Mouse (Mus musculus) liver, embryonic 15.5 days (tissue): ENCODE measurements around the gene Lrp5. TPM values are rescaled to one million over a fixed set of nuclear protein-coding genes. Genes with fewer than 3 reads are reported as not detected.
A peak's percentile ranks its signal among the peaks of the same experiment; 100 is the strongest.
"Not testable (repeated sequence)": the region's sequence is repeated elsewhere in the genome, so short reads cannot be mapped to it uniquely, and the experiment has no call there.

Experiments used
- ATAC-seq: fragments of 200-750 bp; cut with Nextera tagmentation; 2 replicates; pipeline ENCODE4 v1.8.0; 2017; ENCODE audit warnings: moderate number of reproducible peaks, mild to moderate bottlenecking, moderate library complexity; ENCODE audit not compliant: insufficient read depth
- H3K27ac ChIP-seq: fragments of 300-500 bp; sonication (generic); replicated peaks from 2 replicates; pipeline ENCODE4 v1.5.1; 2015; ENCODE audit warnings: mild to moderate bottlenecking, inconsistent platforms
- H3K27me3 ChIP-seq: fragments of 300-500 bp; sonication (generic); 2 replicates; pipeline ENCODE4 v1.6.1; 2015; ENCODE audit warnings: mild to moderate bottlenecking, inconsistent platforms
- H3K36me3 ChIP-seq: fragments of 300-500 bp; sonication (generic); replicated peaks from 2 replicates; pipeline ENCODE4 v1.6.1; 2015; ENCODE audit warnings: moderate library complexity, mild to moderate bottlenecking, inconsistent platforms
- H3K4me1 ChIP-seq: fragments of 300-500 bp; sonication (generic); replicated peaks from 2 replicates; pipeline ENCODE4 v1.6.1; 2015; ENCODE audit warnings: inconsistent platforms
- H3K4me2 ChIP-seq: fragments of 300-500 bp; sonication (generic); 2 replicates; pipeline ENCODE4 v1.6.1; 2015; ENCODE audit warnings: moderate library complexity, mild to moderate bottlenecking, inconsistent platforms
- H3K4me3 ChIP-seq: fragments of 300-500 bp; sonication (generic); replicated peaks from 2 replicates; pipeline ENCODE4 v1.5.1; 2015; ENCODE audit warnings: mild to moderate bottlenecking, inconsistent platforms
- H3K9ac ChIP-seq: fragments of 300-500 bp; sonication (generic); 2 replicates; pipeline ENCODE4 v1.6.1; 2015; ENCODE audit warnings: moderate library complexity, mild to moderate bottlenecking, inconsistent platforms
- H3K9me3 ChIP-seq: fragments of 300-500 bp; sonication (generic); replicated peaks from 2 replicates; pipeline ENCODE4 v1.6.1; 2016; ENCODE audit warnings: inconsistent platforms
- WGBS: fragments of 180-500 bp; shearing (Covaris S2); methylation state at CpG from one replicate; pipeline ENCODE4 v1.1.7; 2015; ENCODE audit warnings: mixed read lengths; ENCODE audit not compliant: insufficient replicate concordance; 5-methylcytosine and 5-hydroxymethylcytosine counted together
- polyA plus RNA-seq: library from polyadenylated mRNA; unstranded; fragments of >200 nt; fragmentation: Nextera tagmentation; extraction: Ambion mirVana; gene quantifications from 2 replicates; pipeline ENCODE4 v1.2.1, GENCODE M21; 2015

The Lrp5 gene
- polyA plus RNA-seq, 1 experiment from 2014 or later = 2.1 TPM

DNA sequence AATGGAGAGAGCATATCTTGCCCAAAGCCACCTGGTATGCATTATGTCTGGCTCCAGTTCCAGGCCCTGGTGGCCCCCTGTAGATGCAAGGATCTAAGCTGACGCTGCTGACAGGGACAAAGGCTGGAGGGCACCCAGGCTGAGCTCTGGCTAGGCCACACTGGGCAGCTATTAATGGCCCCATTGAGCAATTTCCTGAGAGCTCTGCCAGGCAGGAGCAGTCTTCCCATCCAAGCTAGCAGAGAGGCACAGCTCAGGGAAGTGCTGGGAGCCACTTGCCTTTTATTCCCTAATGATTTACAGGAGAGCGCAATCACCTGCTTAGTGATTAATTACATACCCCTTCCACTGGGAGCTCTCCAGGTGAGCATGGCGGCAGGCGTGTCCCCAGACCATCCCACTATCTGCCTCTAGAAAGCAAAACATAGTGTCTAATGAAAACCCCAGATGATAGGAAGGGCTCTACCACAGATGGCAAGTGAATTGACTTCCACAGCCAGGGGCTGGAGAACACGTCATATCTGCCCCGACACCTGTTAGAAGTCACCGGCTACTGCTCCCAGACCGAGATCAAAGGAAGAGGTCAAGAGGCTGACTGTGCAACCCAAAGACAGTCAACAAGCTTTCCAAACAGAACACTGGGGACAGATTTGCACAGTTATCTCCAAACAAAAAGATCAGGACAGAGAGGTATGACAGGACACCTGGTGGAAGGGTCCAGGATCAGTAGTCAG is 12.1 kb downstream of the Lrp5 start:
- H3K9ac ChIP-seq = no peak overlapping the region
- 58% methylated on average over 8 of the region's 8 CpGs for WGBS
- H3K4me2 ChIP-seq = peak overlapping the region; percentile 30; the same call in 1 of the 2 replicates
- H3K36me3 ChIP-seq = peaks cover 10% of the 10 kb centered on the region
- H3K9me3 ChIP-seq = no peaks in the 10 kb centered on the region
- peak; percentile 77 for ATAC-seq
- H3K27me3 ChIP-seq = no peaks in the 10 kb centered on the region
- H3K27ac ChIP-seq = peak overlapping the region; percentile 70
- no peak overlapping the region for H3K4me3 ChIP-seq
- peaks cover 35% of the 10 kb centered on the region for H3K4me1 ChIP-seq

- WGBS = 85% methylated on average over 2 of the region's 2 CpGs
- ATAC-seq = no peak
- Histone ChIP-seq H3K4me3 (no peak overlapping the region), H3K4me2 (no peak overlapping the region), H3K9me3 (no peaks in the 10 kb centered on the region), H3K9ac (no peak overlapping the region), H3K27me3 (no peaks in the 10 kb centered on the region), H3K27ac (no peak overlapping the region), H3K36me3 (peaks cover 10% of the 10 kb centered on the region), H3K4me1 (peaks cover 42% of the 10 kb centered on the region)
These were observed 13.2 kb downstream of the Lrp5 start for GRCm38 (mm10) chr19:3673149-3673548.

DNA sequence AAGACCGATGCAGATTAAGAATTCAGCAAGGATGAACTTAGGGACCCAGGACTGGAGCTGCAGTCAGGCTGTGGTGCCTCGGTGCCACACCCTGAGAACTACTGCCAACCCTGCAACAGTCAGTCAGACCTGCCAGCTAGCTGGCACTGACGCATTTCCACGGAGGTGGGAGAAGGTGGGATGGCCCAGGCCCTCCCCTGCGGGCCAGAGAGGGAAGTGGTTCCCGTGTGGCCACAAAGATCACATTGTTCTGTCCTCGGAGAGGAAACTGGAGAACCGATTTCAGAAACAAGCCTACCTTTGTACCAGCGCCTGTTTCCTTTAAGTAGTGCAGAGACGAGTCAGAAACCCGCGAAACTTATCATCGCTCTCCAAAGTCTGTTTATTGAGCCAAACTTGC is 17.3 kb downstream of the Lrp5 start:
- no peak overlapping the region for H3K9ac ChIP-seq
- H3K9me3 ChIP-seq = no peaks in the 10 kb centered on the region
- H3K27me3 ChIP-seq = no peaks in the 10 kb centered on the region
- H3K4me1 ChIP-seq = peaks cover 67% of the 10 kb centered on the region
- no peak for ATAC-seq
- WGBS = 9% methylated on average over 13 of the region's 13 CpGs
- H3K4me3 ChIP-seq = no peak overlapping the region
- H3K4me2 ChIP-seq = no peak overlapping the region; the same call in 1 of the 2 replicates
- peaks cover 10% of the 10 kb centered on the region for H3K36me3 ChIP-seq
- no peak overlapping the region for H3K27ac ChIP-seq

- Histone ChIP-seq H3K36me3 (peaks cover 10% of the 10 kb centered on the region), H3K4me3 (no peak overlapping the region), H3K27ac (no peak overlapping the region), H3K4me2 (no peak overlapping the region), H3K9ac (no peak overlapping the region), H3K27me3 (no peaks in the 10 kb centered on the region), H3K9me3 (no peaks in the 10 kb centered on the region), H3K4me1 (peaks cover 62% of the 10 kb centered on the region)
- WGBS = 53% methylated on average over 10 of the region's 10 CpGs
- ATAC-seq = no peak
These were observed 17.8 kb downstream of the Lrp5 start for GRCm38 (mm10) chr19:3668551-3668950.

GRCm38 (mm10) chr19:3667979-3668378 is 18.4 kb downstream of the Lrp5 start:
- Histone ChIP-seq H3K9ac (no peak overlapping the region), H3K4me1 (peaks cover 62% of the 10 kb centered on the region), H3K36me3 (peaks cover 6% of the 10 kb centered on the region), H3K9me3 (no peaks in the 10 kb centered on the region), H3K27ac (no peak overlapping the region), H3K27me3 (no peaks in the 10 kb centered on the region), H3K4me3 (no peak overlapping the region), H3K4me2 (no peak overlapping the region)
- 47% methylated on average over 11 of the region's 11 CpGs for WGBS
- no peak for ATAC-seq

GRCm38 (mm10) chr19:3667155-3667895 is 19.0 kb downstream of the Lrp5 start:
- no peak overlapping the region for H3K4me2 ChIP-seq
- no peak overlapping the region for H3K9ac ChIP-seq
- H3K4me3 ChIP-seq = no peak overlapping the region
- peaks cover 62% of the 10 kb centered on the region for H3K4me1 ChIP-seq
- WGBS = 20% methylated on average over 6 of the region's 6 CpGs
- no peaks in the 10 kb centered on the region for H3K27me3 ChIP-seq
- no peaks in the 10 kb centered on the region for H3K36me3 ChIP-seq
- no peak for ATAC-seq
- H3K27ac ChIP-seq = peak overlapping the region; percentile 45
- no peaks in the 10 kb centered on the region for H3K9me3 ChIP-seq

GRCm38 (mm10) chr19:3666632-3667031 is 19.7 kb downstream of the Lrp5 start:
- Histone ChIP-seq H3K36me3 (no peaks in the 10 kb centered on the region), H3K27ac (peak overlapping the region; percentile 45), H3K27me3 (no peaks in the 10 kb centered on the region), H3K9me3 (no peaks in the 10 kb centered on the region), H3K4me1 (peaks cover 62% of the 10 kb centered on the region), H3K4me2 (no peak overlapping the region), H3K4me3 (no peak overlapping the region), H3K9ac (no peak overlapping the region)
- whole genome bisulfite sequencing = 58% methylated on average over 2 of the region's 2 CpGs
- ATAC-seq = peak; percentile 16; the same call in 1 of the 2 replicates

DNA sequence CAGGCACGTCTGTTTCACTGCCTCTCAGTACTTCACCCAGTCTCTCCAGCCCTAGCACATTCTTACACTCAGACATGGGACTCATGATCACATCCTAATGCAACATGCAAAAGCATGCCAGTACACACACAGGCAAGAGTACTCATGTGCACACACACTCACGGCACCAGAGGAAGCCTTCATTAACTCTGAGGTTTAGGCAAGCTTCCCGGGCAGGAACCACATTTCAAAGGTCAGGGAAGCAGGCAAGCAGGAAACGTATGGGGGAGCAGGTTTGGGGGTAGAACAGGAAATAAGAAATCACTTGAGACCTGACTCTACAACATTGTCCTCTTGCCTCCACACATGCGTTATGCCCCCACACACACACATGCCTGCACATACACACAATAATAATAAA is 20.9 kb downstream of the Lrp5 start:
- Histone ChIP-seq H3K4me1 (peaks cover 57% of the 10 kb centered on the region), H3K4me3 (no peak overlapping the region), H3K27me3 (no peaks in the 10 kb centered on the region), H3K9me3 (no peaks in the 10 kb centered on the region), H3K4me2 (peak overlapping the region; percentile 16; the same call in 1 of the 2 replicates), H3K36me3 (no peaks in the 10 kb centered on the region), H3K9ac (no peak overlapping the region), H3K27ac (peak overlapping the region; percentile 45; the same call in 1 of the 2 replicates)
- ATAC-seq = peak; percentile 27
- 15% methylated on average over 5 of the region's 5 CpGs for WGBS

- WGBS = 69% methylated on average over 4 of the region's 4 CpGs
- H3K27ac ChIP-seq = no peak overlapping the region
- H3K4me2 ChIP-seq = no peak overlapping the region
- ATAC-seq = no peak
- no peaks in the 10 kb centered on the region for H3K27me3 ChIP-seq
- H3K36me3 ChIP-seq = peaks cover 23% of the 10 kb centered on the region
- no peak overlapping the region for H3K9ac ChIP-seq
- peaks cover 26% of the 10 kb centered on the region for H3K4me1 ChIP-seq
- no peaks in the 10 kb centered on the region for H3K9me3 ChIP-seq
- H3K4me3 ChIP-seq = no peak overlapping the region
These were observed 28.4 kb downstream of the Lrp5 start for GRCm38 (mm10) chr19:3657947-3658346.

GRCm38 (mm10) chr19:3657065-3657464 is 29.3 kb downstream of the Lrp5 start:
- not testable (repeated sequence) for H3K27ac ChIP-seq, H3K27me3 ChIP-seq, H3K4me2 ChIP-seq, H3K4me3 ChIP-seq, H3K9me3 ChIP-seq, H3K9ac ChIP-seq, ATAC-seq
- WGBS = 90% methylated on average over 4 of the region's 4 CpGs
- Histone ChIP-seq H3K4me1 (peaks cover 26% of the 10 kb centered on the region), H3K36me3 (peaks cover 28% of the 10 kb centered on the region)

- H3K27ac ChIP-seq = no peak overlapping the region
- no peak overlapping the region for H3K4me3 ChIP-seq
- 41% methylated on average over 1 of the region's 1 CpGs for WGBS
- no peaks in the 10 kb centered on the region for H3K27me3 ChIP-seq
- no peaks in the 10 kb centered on the region for H3K9me3 ChIP-seq
- peaks cover 26% of the 10 kb centered on the region for H3K4me1 ChIP-seq
- no peak overlapping the region for H3K9ac ChIP-seq
- H3K4me2 ChIP-seq = no peak overlapping the region
- no peak for ATAC-seq
- peaks cover 37% of the 10 kb centered on the region for H3K36me3 ChIP-seq
These were observed 30.2 kb downstream of the Lrp5 start for GRCm38 (mm10) chr19:3656144-3656543.
